Mouse (Mus musculus): ENCODE data around the gene Nnmt.

Gene Nnmt

DNA sequence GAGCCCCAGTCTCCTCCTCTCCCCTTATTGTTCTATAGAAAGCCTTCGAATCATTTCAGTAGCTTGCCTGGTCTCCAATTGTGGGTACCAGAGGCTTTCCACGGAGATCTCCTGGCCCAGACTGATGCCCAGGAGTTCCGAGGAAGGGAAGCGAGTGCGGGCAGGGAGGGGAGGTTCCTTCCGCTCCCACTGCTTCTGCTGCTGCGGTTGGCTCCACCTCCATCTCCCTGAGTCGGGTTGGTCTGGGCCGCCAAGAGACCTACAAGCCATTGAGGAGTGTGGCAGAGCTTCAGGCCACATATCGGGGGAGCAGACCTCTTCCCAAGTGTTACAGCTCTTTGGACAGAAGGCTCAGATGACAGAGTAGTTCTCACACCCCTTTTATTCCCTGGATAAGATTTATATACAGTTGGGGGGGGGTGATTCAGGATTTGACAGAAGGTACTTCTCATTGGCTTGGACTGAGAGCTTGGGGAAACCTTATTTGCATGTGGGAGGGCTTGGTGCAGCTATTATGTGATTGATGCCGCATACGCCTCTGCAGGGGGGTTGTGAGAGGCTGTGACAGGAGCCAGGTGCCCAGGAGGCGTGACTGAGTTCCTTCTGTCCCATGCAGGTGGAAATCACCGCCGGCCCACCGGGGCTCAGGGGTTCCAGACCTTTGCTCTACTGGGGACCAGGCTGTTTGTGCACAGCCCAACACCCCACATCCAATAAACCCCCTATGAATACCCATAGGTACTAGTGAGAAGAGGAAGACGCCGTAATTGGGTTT lies 30.8 kb upstream of the Nnmt start:
- DNase-seq (ENCODE audit: low spot score): no peak

DNA sequence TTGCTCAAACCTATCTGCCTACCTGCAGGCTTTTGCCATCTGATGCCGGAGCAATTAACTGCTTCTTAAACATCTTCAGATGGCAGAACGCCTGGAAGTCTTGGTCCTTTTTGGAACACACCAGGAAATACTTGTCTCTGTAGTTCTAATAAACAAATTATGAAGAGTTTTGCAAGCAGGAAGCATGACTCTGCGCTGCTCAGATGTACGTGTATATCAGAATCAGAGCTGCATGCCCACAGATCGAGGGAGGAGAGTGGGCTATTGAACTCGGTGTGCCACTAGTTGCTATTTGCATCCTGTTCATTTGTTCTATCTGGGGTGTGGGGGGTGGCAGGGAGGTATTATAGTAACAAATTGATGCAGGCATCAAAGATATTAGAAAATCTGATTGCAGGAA lies 28.2 kb upstream of the Nnmt start:
- no peak for DNase-seq (ENCODE audit: low spot score)

DNA sequence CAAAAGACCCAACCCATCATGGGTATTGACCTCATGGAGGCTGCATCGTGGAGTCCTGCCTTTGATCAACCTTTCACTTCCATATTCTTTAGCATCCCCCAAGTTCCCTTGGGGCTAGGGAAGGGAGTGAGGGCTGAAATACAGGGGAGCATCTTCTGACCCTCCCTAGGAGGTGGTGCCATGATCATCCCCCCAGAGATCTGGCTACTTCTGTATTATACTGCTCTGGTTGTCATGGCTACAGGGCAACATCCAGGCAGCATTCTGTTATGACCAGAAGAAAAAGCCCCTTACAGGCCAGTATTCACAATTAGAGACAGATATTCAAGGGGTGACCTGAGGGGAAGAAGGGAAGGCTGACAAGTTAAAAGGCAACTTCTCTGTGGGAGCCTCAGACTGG lies 14.3 kb upstream of the Nnmt start:
- no peak for DNase-seq (ENCODE audit: low spot score)

DNA sequence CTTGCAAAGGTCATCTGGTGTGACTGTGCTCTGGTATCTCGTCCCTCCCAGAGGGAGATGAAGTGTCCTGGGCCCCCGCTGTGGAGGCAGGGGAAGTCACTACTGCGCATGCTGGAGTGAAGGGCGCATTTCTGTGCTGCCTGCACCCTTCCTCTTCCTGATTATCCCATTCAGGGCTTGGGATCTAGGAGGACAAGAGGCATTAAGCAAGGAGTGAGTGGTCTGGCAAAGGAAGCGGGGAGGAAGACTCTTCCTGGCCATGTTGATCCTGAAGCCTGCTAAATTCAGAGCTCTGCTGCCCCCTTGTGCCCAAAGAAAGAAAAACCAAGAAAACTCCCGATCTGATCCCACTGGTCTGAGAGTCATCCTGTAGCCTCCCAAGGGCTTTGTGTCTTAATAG lies 13.6 kb upstream of the Nnmt start:
- DNase-seq (ENCODE audit: low spot score): peak; percentile 78

DNA sequence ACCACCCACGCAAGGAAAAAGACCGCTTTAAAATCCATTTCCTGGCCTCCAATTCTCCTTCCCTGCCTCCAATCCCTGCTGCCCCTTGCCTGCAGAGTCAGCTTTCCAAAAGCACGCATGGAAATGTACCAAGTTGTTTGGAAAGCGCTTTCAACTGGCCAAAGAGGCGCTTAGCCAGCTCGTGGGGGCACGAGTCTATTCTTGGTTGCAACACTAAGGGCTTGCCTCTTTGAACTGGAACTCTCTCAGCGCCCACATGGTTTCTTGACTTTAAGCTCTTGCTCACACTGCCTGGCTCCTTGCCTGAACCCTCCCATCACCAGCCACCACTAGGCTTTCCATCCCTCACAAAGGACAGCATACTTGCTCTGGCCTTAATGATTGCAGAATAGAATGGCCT lies 13.2 kb upstream of the Nnmt start:
- peak; percentile 75 for DNase-seq (ENCODE audit: low spot score)

DNA sequence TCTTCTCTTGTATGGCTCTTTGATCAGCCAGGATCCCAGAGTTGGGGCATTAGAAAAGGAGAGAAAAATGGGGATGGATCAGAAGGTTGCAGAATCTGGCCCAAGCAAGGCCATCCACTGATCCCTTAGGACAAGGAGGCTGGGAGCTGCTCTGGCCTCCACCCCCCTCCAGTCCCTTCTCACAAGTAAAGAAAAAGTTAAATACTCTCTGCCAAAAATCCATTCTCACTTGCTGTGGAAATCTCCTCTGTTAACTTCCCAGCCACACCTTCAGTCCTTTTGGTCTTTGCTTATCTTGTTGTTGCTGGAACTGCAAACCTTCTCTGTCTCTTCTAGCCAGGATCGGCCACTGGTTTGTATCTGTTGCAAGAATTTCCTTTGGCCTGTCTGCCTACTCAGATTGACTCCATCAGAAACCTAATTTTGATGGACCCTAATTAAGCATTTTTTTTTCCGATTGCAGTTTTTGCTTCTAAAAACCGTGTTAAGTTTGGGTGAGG lies 12.6 kb upstream of the Nnmt start:
- no peak for DNase-seq (ENCODE audit: low spot score)

DNA sequence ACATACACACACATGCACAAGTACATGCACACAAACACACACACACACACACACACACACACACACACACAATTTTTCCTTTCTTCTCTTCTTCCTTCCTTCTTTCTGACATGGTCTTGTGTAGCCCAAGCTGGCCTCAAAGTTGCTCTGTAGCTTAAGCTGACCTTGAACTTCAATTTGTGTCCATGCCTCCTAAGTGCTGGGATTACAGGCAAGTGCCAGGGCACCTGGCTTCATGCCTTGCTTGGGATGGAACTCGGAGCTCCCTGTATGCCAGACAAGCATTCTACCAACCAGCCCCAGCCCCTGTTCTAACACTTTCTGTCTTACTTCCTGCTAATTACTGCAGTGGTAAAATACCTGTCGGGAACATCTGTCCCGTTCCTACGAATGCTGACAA lies 8.3 kb upstream of the Nnmt start:
- no peak for DNase-seq (ENCODE audit: low spot score)

DNA sequence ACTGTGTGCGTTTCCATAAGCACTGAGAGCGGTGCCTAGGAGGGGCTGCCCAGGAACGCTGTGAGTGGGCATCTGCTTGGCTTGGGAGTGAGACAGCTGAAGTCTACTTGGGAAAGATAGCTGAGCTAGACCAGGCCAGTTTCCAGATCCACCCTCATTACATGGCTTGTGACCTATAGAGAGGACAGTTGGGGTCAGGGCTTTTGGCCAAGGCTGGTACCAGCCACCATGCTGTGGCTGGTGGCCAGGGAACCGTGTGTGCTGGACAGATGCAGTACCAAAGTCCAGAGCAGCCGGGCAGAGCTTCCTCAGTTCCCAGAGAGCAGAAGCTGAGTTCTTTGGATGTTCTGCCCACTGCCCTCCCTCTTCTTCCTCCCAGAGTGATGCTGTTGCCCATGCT lies 7.6 kb upstream of the Nnmt start:
- DNase-seq (ENCODE audit: low spot score): no peak

DNA sequence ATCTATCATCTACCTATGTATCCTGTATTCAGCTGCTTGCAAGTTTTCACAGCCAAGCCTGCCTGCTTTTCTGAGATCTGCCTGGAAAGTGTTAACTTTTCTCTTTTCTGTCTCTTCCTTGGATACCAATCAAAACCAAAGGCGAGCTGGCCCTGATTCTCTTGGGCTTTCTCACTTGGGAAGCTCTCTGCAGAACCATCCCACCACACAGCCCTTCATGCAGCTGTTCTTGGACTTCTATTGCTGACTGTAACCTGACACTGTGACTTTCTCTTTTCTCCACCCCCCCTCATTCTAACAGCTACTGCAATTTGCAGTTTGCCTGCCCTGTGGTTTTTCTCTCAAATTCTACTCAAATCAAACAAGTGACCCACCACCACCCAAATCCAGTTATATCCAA lies 6.1 kb upstream of the Nnmt start:
- no peak for DNase-seq (ENCODE audit: low spot score)

DNA sequence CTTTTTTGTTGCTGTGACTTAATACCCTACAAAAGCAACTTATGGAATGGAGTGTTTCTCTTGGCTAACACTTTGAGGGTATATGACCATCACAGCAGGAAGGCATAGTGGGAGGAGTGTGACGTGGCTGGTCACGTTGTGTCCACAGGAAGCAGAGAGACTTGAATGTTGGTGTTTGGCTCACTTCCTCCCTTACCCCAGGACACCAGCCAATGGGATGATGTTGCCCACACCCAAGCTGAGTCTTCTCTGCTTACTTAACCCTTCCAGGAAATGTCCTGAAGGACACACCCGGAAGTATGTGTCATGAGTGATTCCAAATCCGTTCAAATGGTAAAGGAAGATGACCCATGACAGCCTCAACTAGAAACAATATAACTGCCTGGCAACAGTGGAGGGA lies 4.8 kb upstream of the Nnmt start:
- DNase-seq (ENCODE audit: low spot score): no peak

DNA sequence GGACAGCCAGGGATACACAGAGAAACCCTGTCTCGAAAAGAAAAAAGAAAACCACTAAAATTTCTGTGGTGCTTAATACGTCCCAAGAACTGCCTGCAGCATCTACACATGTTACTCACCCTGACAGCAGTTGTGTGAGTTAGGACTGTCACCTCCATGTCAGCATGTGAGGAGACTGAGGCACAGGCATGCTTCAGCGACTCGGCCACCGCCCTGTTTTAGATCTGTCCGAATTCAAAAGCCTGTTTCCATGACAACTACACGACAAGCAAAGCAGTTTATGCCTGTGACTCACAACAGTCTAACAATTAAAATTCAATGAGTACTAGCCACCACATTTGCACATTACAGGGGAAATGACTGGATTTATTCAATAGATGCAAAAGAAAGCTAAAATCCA lies 2.5 kb upstream of the Nnmt start:
- no peak for DNase-seq (ENCODE audit: low spot score)

DNA sequence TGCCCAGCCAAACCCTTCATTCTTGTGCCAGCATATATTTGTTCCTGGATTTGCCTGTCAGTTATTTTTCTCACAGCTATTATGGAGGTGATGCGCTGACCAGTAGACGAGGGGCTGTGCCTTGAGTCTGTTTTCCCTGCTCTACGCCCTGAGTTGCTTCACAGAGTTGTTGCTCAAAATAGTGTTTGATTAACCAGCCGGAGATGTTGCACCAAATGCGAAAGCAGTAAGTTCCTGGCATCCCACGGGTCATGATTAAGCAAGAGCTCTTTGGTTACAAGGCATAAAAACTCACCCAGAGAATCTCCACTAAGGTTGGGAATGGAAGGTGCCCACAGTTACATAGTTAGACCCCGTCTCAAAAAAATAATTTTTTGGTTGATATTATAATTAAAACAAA lies 1.2 kb upstream of the Nnmt start:
- peak; percentile 59 for DNase-seq (ENCODE audit: low spot score)

DNA sequence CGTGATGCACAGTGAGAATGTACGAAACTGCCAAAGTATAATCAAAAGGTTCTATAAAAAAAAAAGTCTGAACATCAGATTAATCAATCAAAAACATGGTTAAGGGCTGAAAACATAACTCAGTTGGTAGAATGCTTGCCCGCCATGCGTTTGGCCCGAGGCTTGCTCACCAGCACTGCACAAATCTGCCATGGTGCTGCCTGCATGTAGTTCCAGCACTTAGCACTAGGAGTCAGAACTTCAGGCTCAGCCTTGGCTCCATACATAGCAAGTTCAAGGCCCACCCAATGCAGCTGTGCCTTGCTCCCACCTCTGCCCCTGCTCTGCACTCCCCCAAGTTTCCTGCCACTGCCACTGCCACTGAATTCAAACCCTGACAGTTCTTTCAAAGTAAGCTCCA lies 744 bp upstream of the Nnmt start:
- DNase-seq (ENCODE audit: low spot score): no peak

DNA sequence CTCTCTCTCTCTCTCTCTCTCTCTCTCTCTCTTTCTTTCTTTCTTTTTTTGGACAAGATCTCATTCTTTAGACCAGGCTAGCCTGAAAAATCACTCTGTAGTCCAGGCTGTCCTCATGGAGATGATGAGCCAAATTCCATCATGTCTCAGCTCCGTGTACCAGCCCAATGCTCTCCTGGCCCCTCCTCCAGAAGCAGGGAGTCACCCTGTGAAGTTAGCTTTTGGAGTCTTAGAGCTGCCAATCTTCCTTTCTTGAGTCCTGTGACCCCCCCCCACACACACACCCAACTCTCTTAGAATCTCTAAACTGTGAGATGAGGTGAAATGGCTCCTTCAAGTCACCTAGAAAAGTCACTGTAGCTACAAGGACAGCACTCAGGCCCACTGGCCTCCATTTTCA lies 727 bp downstream of the Nnmt start:
- DNase-seq (ENCODE audit: low spot score): no peak

DNA sequence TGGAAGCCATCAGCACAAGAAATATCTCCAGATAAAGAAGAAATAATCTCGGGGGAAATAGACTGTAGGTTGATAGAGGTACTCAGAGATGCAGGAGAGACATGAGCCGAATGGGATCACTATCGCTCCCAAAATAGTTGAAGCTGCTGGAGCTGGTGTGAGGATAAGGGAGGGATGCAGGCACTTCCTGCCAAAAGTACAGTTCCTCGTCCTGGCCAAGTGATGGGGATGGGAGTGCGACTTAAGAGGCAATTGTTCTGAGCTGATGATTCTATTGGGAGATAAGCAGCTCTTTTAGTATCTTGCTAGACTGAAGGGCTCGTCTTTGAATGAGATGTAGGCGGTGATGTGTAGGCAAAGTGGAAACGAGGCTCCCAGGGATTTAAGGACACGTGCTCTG lies 4.1 kb downstream of the Nnmt start:
- no peak for DNase-seq (ENCODE audit: low spot score)

DNA sequence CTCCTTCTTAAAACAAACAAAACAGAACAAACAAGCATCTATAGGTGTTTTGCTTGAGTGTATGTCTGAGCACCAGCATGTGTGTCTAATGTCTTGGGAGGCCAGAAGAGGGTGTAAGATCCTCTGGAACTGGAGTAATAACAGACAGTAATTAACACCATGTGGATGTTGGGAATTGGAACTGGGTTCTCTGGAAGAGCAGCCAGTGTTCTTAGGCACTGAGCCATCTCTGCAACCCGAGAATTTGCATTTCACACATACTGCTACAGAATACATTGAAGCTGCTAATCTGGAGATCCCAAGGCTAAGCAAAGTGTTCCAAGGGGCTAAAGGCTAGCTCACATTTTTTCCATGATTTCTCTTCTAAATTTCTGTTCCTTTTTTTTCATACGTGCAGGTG lies 4.9 kb downstream of the Nnmt start:
- no peak for DNase-seq (ENCODE audit: low spot score)

DNA sequence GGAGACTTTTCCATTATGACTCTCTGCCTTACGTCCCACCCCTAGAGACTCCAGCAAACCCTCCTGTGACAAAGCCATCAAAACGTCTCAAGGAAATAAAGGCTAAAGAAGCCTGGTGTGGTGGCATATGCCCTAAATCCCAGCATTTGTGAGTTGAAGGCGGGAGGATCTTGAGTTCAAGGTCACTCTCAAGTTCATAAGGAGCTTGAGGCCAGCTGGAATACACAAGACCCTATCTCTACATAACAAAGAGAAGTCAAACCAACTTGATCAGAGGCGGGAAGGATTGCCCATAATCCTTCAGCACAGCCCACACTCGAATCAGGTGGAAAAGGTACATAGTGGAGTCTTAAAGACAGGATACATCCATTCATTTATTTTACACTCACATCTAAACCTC lies 7.5 kb downstream of the Nnmt start:
- no peak for DNase-seq (ENCODE audit: low spot score)

DNA sequence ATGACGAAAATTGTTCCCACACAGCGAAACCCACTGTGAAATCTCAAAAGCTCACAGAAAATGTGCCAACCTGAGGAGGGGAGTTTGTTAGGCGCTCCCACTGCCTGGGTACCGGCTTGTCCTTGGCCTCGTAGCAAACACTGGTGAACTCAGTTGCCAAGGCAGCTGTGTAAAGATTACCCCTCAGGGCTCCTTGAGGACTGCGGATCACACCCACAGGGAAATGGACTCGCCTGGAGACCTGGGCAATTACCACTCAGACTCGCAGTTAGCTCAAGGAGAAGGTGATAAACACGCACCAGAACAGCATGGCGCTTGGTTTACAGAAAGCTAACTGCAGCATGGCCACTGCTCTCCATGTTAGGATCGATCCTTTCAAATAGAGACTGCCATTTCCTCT lies 8.0 kb downstream of the Nnmt start:
- DNase-seq (ENCODE audit: low spot score): no peak

DNA sequence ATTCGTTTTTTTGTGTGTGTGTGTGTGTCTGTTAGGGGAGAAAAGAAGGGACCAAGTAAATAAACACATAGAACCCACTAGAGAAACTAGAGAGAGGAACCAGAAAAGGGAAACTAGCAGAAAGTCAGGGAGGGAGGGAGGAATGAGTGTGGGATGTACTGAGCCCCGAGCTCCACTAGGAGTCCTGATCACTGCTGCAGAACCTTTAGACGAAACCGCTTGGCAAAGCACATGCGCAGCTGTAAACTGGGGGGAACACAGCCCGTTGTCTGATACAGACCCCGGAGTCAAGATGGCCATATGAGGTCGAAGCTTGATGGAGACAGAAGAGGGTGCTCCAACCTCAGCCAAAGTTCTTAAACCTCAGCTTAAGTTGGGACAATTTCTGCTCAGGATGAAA lies 11.0 kb downstream of the Nnmt start:
- DNase-seq (ENCODE audit: low spot score): no peak

DNA sequence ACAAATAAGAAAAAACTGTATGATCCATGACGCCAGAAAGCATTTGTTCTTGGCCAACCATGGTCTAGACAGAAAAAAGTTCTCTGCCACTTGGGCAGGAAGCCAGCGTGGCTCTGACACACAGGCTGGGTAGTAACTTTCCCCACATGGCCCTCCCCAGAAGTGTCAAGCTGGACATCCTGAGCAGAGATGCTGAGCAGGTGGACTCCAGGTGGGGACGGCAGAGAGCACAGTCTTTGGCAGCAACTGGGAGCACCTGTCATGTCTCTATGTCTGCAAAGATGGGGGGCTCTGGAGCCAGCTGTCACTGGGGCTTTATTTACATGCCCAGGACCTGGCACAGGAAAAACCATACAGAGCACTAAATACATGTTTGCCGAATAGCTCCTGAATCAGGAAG lies 14.3 kb downstream of the Nnmt start:
- no peak for DNase-seq (ENCODE audit: low spot score)

DNA sequence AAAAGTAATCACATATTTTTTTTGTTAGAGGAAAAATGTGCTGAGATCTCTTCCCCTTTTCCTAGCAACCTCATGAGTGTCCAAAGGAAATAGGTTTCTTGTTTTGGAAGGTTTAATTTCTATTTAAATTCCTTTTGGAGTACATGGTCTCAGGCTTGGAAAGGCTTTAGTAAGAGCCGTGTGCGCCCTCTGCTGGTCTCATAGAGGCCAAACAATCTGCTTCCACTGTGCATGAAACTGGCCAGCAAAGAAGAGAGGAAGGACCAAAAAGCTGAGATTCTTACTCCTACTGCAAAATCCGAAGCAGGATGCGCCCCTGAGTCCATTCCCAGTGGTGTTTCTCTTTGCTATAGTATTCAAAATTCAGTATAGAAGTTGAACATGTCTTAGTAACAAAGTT lies 18.6 kb downstream of the Nnmt start:
- peak; percentile 51 for DNase-seq (ENCODE audit: low spot score)

DNA sequence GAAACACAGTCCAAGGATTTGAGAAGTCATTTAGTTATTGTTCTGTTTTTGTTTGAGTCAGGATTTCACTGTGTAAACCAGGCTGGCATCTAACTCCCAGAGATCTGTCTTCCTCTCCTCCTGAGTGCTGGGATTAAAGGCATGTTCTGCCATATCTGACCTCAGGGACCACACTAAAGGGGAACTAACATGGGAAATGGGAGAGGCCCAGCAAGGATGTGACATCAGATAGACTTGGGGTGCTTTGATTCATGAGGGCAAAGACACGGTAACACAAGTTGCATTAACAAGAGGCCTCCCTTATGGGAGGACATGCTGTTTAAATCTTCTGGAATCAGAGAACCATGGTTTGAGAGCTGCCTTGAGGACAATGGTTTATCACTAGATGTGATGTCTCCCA lies 24.1 kb downstream of the Nnmt start:
- no peak for DNase-seq (ENCODE audit: low spot score)

DNA sequence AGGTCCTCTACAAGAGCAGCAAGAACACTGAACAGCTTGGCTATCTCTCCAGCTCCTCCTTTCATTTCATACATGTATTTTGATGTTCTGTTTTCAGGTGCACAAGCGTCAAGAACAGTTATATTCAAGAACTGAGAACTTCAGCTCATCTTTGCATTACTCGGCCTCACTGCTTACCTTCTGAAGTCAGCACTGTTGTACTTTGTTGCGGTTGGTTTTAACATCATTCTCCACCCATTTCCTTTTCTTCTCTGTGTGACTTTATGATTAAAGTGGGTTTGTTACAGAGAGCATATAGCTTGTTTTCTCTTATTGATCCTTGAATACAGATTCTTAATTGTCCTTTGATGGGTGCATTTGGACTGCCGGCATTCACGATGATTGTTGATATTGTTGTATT lies 42.6 kb downstream of the Nnmt start:
- DNase-seq (ENCODE audit: low spot score): peak; percentile 7

DNA sequence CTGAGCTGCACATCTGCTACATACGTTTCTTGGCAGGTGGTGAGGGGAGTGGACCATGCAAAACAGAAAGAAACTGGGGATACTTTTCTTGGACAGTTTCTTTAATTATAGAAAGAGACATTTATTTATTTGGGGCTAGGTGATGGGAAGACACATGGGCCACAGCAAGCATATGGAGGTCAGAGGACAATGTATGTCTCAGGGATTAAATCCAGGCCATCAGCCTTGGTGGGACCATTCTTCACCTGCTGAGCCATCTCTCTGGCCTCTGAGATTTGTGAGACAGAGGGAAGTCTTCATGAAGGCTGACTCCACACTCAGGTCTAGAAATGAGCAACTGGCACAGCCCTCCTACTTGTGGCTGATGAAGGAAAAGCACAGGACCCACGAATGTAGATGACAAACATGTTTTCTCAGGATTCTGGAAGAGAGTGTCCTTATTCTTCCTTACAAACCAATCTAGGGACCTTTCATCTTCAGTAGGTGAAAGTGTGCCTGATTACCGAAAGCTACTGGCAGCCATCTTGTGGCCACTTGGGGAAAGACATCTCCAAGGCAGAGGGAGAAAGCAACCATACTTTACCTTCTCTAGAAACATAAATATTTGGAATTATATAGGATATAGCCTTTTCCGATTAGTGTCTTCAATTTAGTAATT lies 45.3 kb downstream of the Nnmt start:
- peak; percentile 48 for DNase-seq (ENCODE audit: low spot score)
